Mouse (Mus musculus) cerebellum, adult 2 months (tissue): ENCODE results near the gene Zkscan14. TPM values are rescaled to one million over a fixed set of nuclear protein-coding genes. Genes with fewer than 3 reads are reported as not detected.

ENCODE experiments used
- DNase-seq, 2 experiments: peaks; one replicate each; pipeline ENCODE4 v3.0.0; 2021
- H3K27ac ChIP-seq: fragments of 200-500 bp; 2 replicates; pipeline ENCODE4 v1.5.1; 2012; ENCODE audit warnings: low read length, control low read depth, inconsistent platforms; ENCODE audit not compliant: insufficient read depth
- H3K27me3 ChIP-seq: fragments of 200-500 bp; 2 replicates; pipeline ENCODE4 v1.6.1; 2012; ENCODE audit warnings: inconsistent platforms, mild to moderate bottlenecking, low read length, moderate library complexity; ENCODE audit not compliant: control insufficient read depth, insufficient read depth
- H3K4me1 ChIP-seq: fragments of 200-500 bp; 2 replicates; pipeline ENCODE4 v1.6.1; 2011; ENCODE audit warnings: low read length; ENCODE audit not compliant: control insufficient read depth, insufficient read depth
- H3K4me3 ChIP-seq: fragments of 200-500 bp; replicated peaks from 2 replicates; pipeline ENCODE3; 2011; ENCODE audit warnings: mild to moderate bottlenecking, low read depth, low read length, control low read depth; ENCODE audit not compliant: insufficient read depth
- CTCF ChIP-seq: fragments of 200-500 bp; IDR thresholded peaks from 2 replicates; pipeline ENCODE4 v1.5.1; 2011; ENCODE audit warnings: low read depth, mild to moderate bottlenecking, control low read depth, low read length, moderate library complexity, borderline replicate concordance; ENCODE audit not compliant: insufficient read depth
- POLR2A ChIP-seq: fragments of 200-500 bp; IDR thresholded peaks from 2 replicates; pipeline ENCODE4 v1.6.1; 2011; ENCODE audit warnings: low read length, control low read depth, borderline replicate concordance; ENCODE audit not compliant: insufficient read depth
- WGBS: fragments of 180-500 bp; shearing (Covaris S2); methylation state at CpG from one replicate; pipeline ENCODE4 v1.1.7; 2018; 5-methylcytosine and 5-hydroxymethylcytosine counted together
- polyA plus RNA-seq: library from polyadenylated mRNA; depleted of rRNA; stranded (reverse); fragments of >200 nt; gene quantifications from 2 replicates; pipeline ENCODE4 v1.2.3, GENCODE M21; 2012

Zkscan14 gene
- polyA plus RNA-seq, 1 experiment: 10.3 TPM

DNA sequence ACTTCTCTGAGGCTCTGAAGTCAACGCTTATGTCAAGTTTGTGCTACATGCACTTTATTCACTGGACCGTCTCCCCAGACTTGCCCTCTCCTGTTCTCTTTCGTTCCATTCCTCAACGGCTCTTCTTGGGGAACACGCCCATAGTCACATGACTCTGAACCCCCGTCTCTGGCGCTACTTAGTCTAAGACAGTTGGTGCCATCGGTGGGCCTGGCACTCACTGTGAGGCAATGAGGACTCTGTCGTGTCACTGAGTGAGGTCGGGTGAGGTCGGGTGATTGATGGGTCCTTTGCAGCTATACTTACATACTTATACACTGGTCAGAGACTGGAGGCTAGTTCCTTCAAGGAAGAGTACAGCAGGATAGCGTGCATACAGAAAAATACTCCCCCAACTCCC is 21.7 kb upstream of the Zkscan14 start:
- DNase-seq: no peak
- TF ChIP-seq POLR2A (no peak), CTCF (no peak)
- Histone ChIP-seq H3K4me1 (no peaks in the 10 kb centered on the region), H3K4me3 (no peak overlapping the region), H3K27ac (no peak overlapping the region), H3K27me3 (no peaks in the 10 kb centered on the region)
- WGBS: 82% methylated on average over 12 of the region's 12 CpGs

GRCm38 (mm10) chr5:145222840-145223239 is 21.2 kb upstream of the Zkscan14 start:
- no peak overlapping the region for H3K27ac ChIP-seq

DNA sequence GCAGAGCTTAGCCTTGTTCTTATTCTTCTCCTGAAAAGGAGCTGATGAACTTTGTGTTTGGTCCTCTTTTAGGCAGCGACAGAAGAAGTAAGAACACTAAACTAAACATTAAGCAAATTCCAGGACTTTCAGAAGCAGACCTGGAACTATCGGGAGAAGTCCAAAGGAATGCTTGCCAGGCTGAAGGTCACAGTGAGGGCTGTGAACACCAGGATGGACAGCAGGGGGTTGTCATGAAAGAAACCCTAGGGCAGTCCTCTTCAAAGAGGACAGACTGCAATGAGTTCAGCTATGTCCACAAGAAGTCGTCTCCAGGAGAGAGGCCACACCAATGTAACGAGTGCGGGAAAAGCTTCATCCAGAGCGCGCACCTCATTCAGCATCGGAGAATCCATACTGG is 18.3 kb upstream of the Zkscan14 start:
- DNase-seq: no peak
- no peaks in the 10 kb centered on the region for H3K27me3 ChIP-seq
- no peaks in the 10 kb centered on the region for H3K4me1 ChIP-seq
- no peak overlapping the region for H3K4me3 ChIP-seq
- no peak for TF ChIP-seq CTCF
- TF ChIP-seq POLR2A: no peak
- WGBS: 83% methylated on average over 8 of the region's 8 CpGs
- no peak overlapping the region for H3K27ac ChIP-seq

More at GRCm38 (mm10) chr5:145222840-145223239, 21.2 kb upstream of the Zkscan14 start:
- Histone ChIP-seq H3K27me3 (no peaks in the 10 kb centered on the region), H3K4me3 (no peak overlapping the region), H3K4me1 (no peaks in the 10 kb centered on the region)
- WGBS: 90% methylated on average over 5 of the region's 5 CpGs
- DNase-seq: no peak
- no peak for TF ChIP-seq POLR2A
- no peak for TF ChIP-seq CTCF

GRCm38 (mm10) chr5:145218671-145219070 is 17.0 kb upstream of the Zkscan14 start:
- H3K27me3 ChIP-seq: no peaks in the 10 kb centered on the region
- TF ChIP-seq POLR2A (no peak), CTCF (no peak)
- no peak overlapping the region for H3K4me3 ChIP-seq
- no peaks in the 10 kb centered on the region for H3K4me1 ChIP-seq
- DNase-seq: no peak
- WGBS: 93% methylated on average over 20 of the region's 20 CpGs
- H3K27ac ChIP-seq: no peak overlapping the region

GRCm38 (mm10) chr5:145218206-145218605 is 16.5 kb upstream of the Zkscan14 start:
- no peak for TF ChIP-seq CTCF
- TF ChIP-seq POLR2A: no peak
- no peak for DNase-seq
- no peak overlapping the region for H3K4me3 ChIP-seq
- WGBS: 95% methylated on average over 21 of the region's 21 CpGs
- no peak overlapping the region for H3K27ac ChIP-seq
- H3K4me1 ChIP-seq: no peaks in the 10 kb centered on the region
- no peaks in the 10 kb centered on the region for H3K27me3 ChIP-seq

DNA sequence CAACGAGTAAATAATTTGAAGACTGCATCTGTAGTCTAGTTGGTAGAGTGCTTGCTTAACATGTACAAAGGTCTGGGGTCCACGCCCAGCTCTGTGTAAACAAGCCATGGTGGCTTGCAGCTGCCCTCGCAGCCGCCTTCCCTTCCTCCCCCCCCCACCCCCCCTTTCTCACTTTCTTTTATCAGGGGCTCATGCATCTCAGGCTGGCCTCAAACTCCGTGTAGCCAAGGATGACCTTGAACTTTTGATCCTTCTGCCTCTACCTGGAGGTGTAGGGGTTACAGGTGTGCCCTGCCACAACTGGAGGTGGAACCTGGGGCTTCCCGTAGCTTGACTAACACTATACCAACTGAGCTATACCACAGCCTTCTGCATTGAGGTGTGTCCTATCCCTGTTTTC is 16.1 kb upstream of the Zkscan14 start:
- 86% methylated on average over 6 of the region's 6 CpGs for WGBS

GRCm38 (mm10) chr5:145214679-145215078 is 13.0 kb upstream of the Zkscan14 start:
- 65% methylated on average over 4 of the region's 4 CpGs for WGBS
- Histone ChIP-seq H3K4me3 (no peak overlapping the region), H3K27ac (no peak overlapping the region), H3K4me1 (no peaks in the 10 kb centered on the region), H3K27me3 (no peaks in the 10 kb centered on the region)
- no peak for DNase-seq
- TF ChIP-seq CTCF: no peak
- no peak for TF ChIP-seq POLR2A

More for the DNA sequence above, 16.1 kb upstream of the Zkscan14 start:
- Histone ChIP-seq H3K27me3 (no peaks in the 10 kb centered on the region), H3K27ac (no peak overlapping the region), H3K4me1 (no peaks in the 10 kb centered on the region), H3K4me3 (no peak overlapping the region)
- TF ChIP-seq CTCF: no peak
- no peak for TF ChIP-seq POLR2A
- DNase-seq: no peak

GRCm38 (mm10) chr5:145213505-145213904 is 11.8 kb upstream of the Zkscan14 start:
- no peak overlapping the region for H3K27ac ChIP-seq
- no peak for DNase-seq
- TF ChIP-seq CTCF (no peak), POLR2A (no peak)
- no peaks in the 10 kb centered on the region for H3K4me1 ChIP-seq
- H3K27me3 ChIP-seq: no peaks in the 10 kb centered on the region
- H3K4me3 ChIP-seq: no peak overlapping the region
- WGBS: 97% methylated on average over 3 of the region's 3 CpGs

- TF ChIP-seq CTCF (no peak), POLR2A (no peak)
- H3K27ac ChIP-seq: no peak overlapping the region
- WGBS: 93% methylated on average over 4 of the region's 4 CpGs
- no peaks in the 10 kb centered on the region for H3K27me3 ChIP-seq
- H3K4me1 ChIP-seq: no peaks in the 10 kb centered on the region
- DNase-seq: no peak
- no peak overlapping the region for H3K4me3 ChIP-seq
Measured at GRCm38 (mm10) chr5:145212216-145212615, 10.5 kb upstream of the Zkscan14 start.
